Mouse (Mus musculus) midbrain, embryonic 14.5 days (tissue): ENCODE measurements at regions not wholly inside any gene's neighbourhood (a gene's known extent, or its start where the extent isn't known, plus 50 kb on each side); places are given as distances from the start of the nearest gene placed in this dataset.

Source experiments
- ATAC-seq: fragments of 200-750 bp; cut with Nextera tagmentation; 2 replicates; pipeline ENCODE4 v1.8.0; 2017; ENCODE audit warnings: moderate number of reproducible peaks, moderate library complexity; ENCODE audit not compliant: low FRiP score, low TSS enrichment
- DNase-seq: peaks from one replicate; pipeline ENCODE4 v3.0.0-alpha.2; 2015
- H3K27ac ChIP-seq: fragments of 300-500 bp; sonication (generic); replicated peaks from 2 replicates; pipeline ENCODE4 v1.5.1; 2014; ENCODE audit warnings: mild to moderate bottlenecking, low read depth, low read length, moderate library complexity
- H3K27me3 ChIP-seq: fragments of 300-500 bp; sonication (generic); 2 replicates; pipeline ENCODE4 v1.6.1; 2014; ENCODE audit warnings: low read length, control low read depth, mixed read lengths; ENCODE audit not compliant: control insufficient read depth, insufficient read depth
- H3K36me3 ChIP-seq: fragments of 300-500 bp; sonication (generic); 2 replicates; pipeline ENCODE4 v1.6.1; 2014; ENCODE audit warnings: low read length, control low read depth; ENCODE audit not compliant: control insufficient read depth, insufficient read depth
- H3K4me1 ChIP-seq: fragments of 300-500 bp; sonication (generic); 2 replicates; pipeline ENCODE4 v1.6.1; 2014; ENCODE audit warnings: mild to moderate bottlenecking, antibody characterized with exemption, low read length, control low read depth; ENCODE audit not compliant: control insufficient read depth, insufficient read depth
- H3K4me2 ChIP-seq: fragments of 300-500 bp; sonication (generic); 2 replicates; pipeline ENCODE4 v1.6.1; 2014; ENCODE audit warnings: mild to moderate bottlenecking, low read length, moderate library complexity
- H3K4me3 ChIP-seq: fragments of 300-500 bp; sonication (generic); replicated peaks from 2 replicates; pipeline ENCODE4 v1.5.1; 2014; ENCODE audit warnings: low read depth, low read length
- H3K9ac ChIP-seq: fragments of 300-500 bp; sonication (generic); replicated peaks from 2 replicates; pipeline ENCODE4 v1.6.1; 2014; ENCODE audit warnings: mild to moderate bottlenecking, low read length, moderate library complexity
- H3K9me3 ChIP-seq: fragments of 300-500 bp; sonication (generic); 2 replicates; pipeline ENCODE4 v1.6.1; 2016; ENCODE audit warnings: low read length, control low read depth, mixed read lengths; ENCODE audit not compliant: control insufficient read depth
- WGBS: fragments of 180-500 bp; shearing (Covaris S2); extraction: QIAGEN DNeasy Blood & Tissue Kit; methylation state at CpG from one replicate; pipeline ENCODE4 v1.1.7; 2014; 5-methylcytosine and 5-hydroxymethylcytosine counted together

GRCm38 (mm10) chr8:113977072-113977471 is 128.5 kb upstream of the Adamts18 start:
- ATAC-seq (no peak), DNase-seq (no peak)
- H3K9me3 ChIP-seq, result no peaks in the 10 kb centered on the region
- no peak overlapping the region for H3K9ac ChIP-seq
- WGBS, result 59% methylated on average over 4 of the region's 4 CpGs
- no peak overlapping the region for H3K27ac ChIP-seq
- H3K4me1 ChIP-seq, result 0 out of 2 replicates have a peak, but pooled peaks cover 5% of the 10 kb centered on the region
- H3K36me3 ChIP-seq, result no peaks in the 10 kb centered on the region
- no peak overlapping the region for H3K4me2 ChIP-seq
- H3K27me3 ChIP-seq, result no peaks in the 10 kb centered on the region
- H3K4me3 ChIP-seq, result no peak overlapping the region

- Histone ChIP-seq H3K4me2 (no peak overlapping the region), H3K9me3 (no peaks in the 10 kb centered on the region), H3K4me3 (no peak overlapping the region), H3K9ac (no peak overlapping the region), H3K36me3 (no peaks in the 10 kb centered on the region), H3K27ac (no peak overlapping the region), H3K4me1 (0 out of 2 replicates have a peak, but pooled peaks cover 5% of the 10 kb centered on the region), H3K27me3 (no peaks in the 10 kb centered on the region)
- ATAC-seq (no peak), DNase-seq (peak; percentile 45)
- 51% methylated on average over 9 of the region's 9 CpGs for WGBS
Observed at GRCm38 (mm10) chr8:113978946-113979345, 130.4 kb upstream of the Adamts18 start.

GRCm38 (mm10) chr8:113979837-113980236 is 131.3 kb upstream of the Adamts18 start:
- Histone ChIP-seq H3K27me3 (no peaks in the 10 kb centered on the region), H3K9ac (no peak overlapping the region), H3K4me1 (0 out of 2 replicates have a peak, but pooled peaks cover 5% of the 10 kb centered on the region), H3K9me3 (no peaks in the 10 kb centered on the region), H3K4me2 (no peak overlapping the region), H3K4me3 (no peak overlapping the region), H3K27ac (no peak overlapping the region), H3K36me3 (no peaks in the 10 kb centered on the region)
- WGBS, result 94% methylated on average over 5 of the region's 5 CpGs
- no peak for DNase-seq
- ATAC-seq, result no peak

- H3K9me3 ChIP-seq, result no peaks in the 10 kb centered on the region
- DNase-seq (no peak), ATAC-seq (no peak)
- no peak overlapping the region for H3K4me3 ChIP-seq
- H3K27me3 ChIP-seq, result no peaks in the 10 kb centered on the region
- H3K36me3 ChIP-seq, result no peaks in the 10 kb centered on the region
- H3K27ac ChIP-seq, result no peak overlapping the region
- H3K4me1 ChIP-seq, result 0 out of 2 replicates have a peak, but pooled peaks cover 5% of the 10 kb centered on the region
- 39% methylated on average over 1 of the region's 1 CpGs for WGBS
- H3K9ac ChIP-seq, result no peak overlapping the region
- no peak overlapping the region for H3K4me2 ChIP-seq
Observed at GRCm38 (mm10) chr8:113981339-113981738, 132.8 kb upstream of the Adamts18 start.

- Histone ChIP-seq H3K4me2 (no peak overlapping the region), H3K4me1 (no peaks in the 10 kb centered on the region), H3K27ac (no peak overlapping the region), H3K9me3 (no peaks in the 10 kb centered on the region), H3K9ac (no peak overlapping the region), H3K36me3 (no peaks in the 10 kb centered on the region), H3K4me3 (no peak overlapping the region), H3K27me3 (no peaks in the 10 kb centered on the region)
- DNase-seq (peak; percentile 89), ATAC-seq (no peak)
- 14% methylated on average over 10 of the region's 10 CpGs for WGBS
Observed at GRCm38 (mm10) chr8:113984845-113985244, 136.3 kb upstream of the Adamts18 start.

GRCm38 (mm10) chr8:113985471-113985870 is 136.9 kb upstream of the Adamts18 start:
- ATAC-seq (no peak), DNase-seq (no peak)
- H3K4me3 ChIP-seq, result no peak overlapping the region
- 71% methylated on average over 11 of the region's 11 CpGs for WGBS
- H3K9me3 ChIP-seq, result no peaks in the 10 kb centered on the region
- H3K4me2 ChIP-seq, result no peak overlapping the region
- no peaks in the 10 kb centered on the region for H3K36me3 ChIP-seq
- no peak overlapping the region for H3K27ac ChIP-seq
- no peaks in the 10 kb centered on the region for H3K4me1 ChIP-seq
- H3K9ac ChIP-seq, result no peak overlapping the region
- H3K27me3 ChIP-seq, result no peaks in the 10 kb centered on the region

GRCm38 (mm10) chr8:113985948-113986347 is 137.4 kb upstream of the Adamts18 start:
- no peak overlapping the region for H3K9ac ChIP-seq
- no peak for DNase-seq
- H3K4me3 ChIP-seq, result no peak overlapping the region
- H3K36me3 ChIP-seq, result no peaks in the 10 kb centered on the region
- H3K27me3 ChIP-seq, result no peaks in the 10 kb centered on the region
- H3K9me3 ChIP-seq, result no peaks in the 10 kb centered on the region
- no peak overlapping the region for H3K27ac ChIP-seq
- no peaks in the 10 kb centered on the region for H3K4me1 ChIP-seq
- 79% methylated on average over 7 of the region's 7 CpGs for WGBS
- ATAC-seq, result no peak
- no peak overlapping the region for H3K4me2 ChIP-seq

GRCm38 (mm10) chr8:113990718-113991117 is 142.2 kb upstream of the Adamts18 start:
- Histone ChIP-seq H3K4me1 (no peaks in the 10 kb centered on the region), H3K4me2 (no peak overlapping the region), H3K9me3 (no peaks in the 10 kb centered on the region), H3K4me3 (no peak overlapping the region), H3K27ac (no peak overlapping the region), H3K36me3 (no peaks in the 10 kb centered on the region), H3K27me3 (no peaks in the 10 kb centered on the region), H3K9ac (no peak overlapping the region)
- no peak for DNase-seq
- 90% methylated on average over 9 of the region's 9 CpGs for WGBS
- ATAC-seq, result no peak

GRCm38 (mm10) chr8:113998881-113999280 is 134.5 kb upstream of the Nudt7 start:
- no peak overlapping the region for H3K9ac ChIP-seq
- no peak overlapping the region for H3K4me2 ChIP-seq
- 76% methylated on average over 6 of the region's 6 CpGs for WGBS
- ATAC-seq (no peak), DNase-seq (no peak)
- no peak overlapping the region for H3K27ac ChIP-seq
- no peak overlapping the region for H3K4me3 ChIP-seq
- no peaks in the 10 kb centered on the region for H3K27me3 ChIP-seq
- H3K36me3 ChIP-seq, result no peaks in the 10 kb centered on the region
- H3K9me3 ChIP-seq, result no peaks in the 10 kb centered on the region
- no peaks in the 10 kb centered on the region for H3K4me1 ChIP-seq
